Mouse (Mus musculus): Measurements from ENCODE around the gene Uimc1.

GRCm38 (mm10) chr13:55069719-55070118 is 30.4 kb downstream of the Uimc1 start:
- TF ChIP-seq POLR2A (IDR thresholded peaks at IDR 0.05; ENCODE audit: low read depth, low read length) = no peak
- no peak for TF ChIP-seq CTCF (IDR thresholded peaks at IDR 0.05; ENCODE audit: extremely low read depth, insufficient read length, insufficient replicate concordance, low read depth, low read length)
